Mouse (Mus musculus) heart, postnatal 0 days (tissue): ENCODE measurements around the gene Gm3164.
"Not testable (repeated sequence)": the region's sequence is repeated elsewhere in the genome, so short reads cannot be mapped to it uniquely, and the experiment has no call there.

Source experiments
- CTCF ChIP-seq: IDR thresholded peaks from 2 replicates; pipeline ENCODE4 v1.5.1; 2016; ENCODE audit warnings: antibody characterized with exemption, control low read depth, low read depth
- EP300 ChIP-seq: IDR thresholded peaks from 2 replicates; pipeline ENCODE4 v1.6.1; 2016; ENCODE audit warnings: antibody characterized with exemption, low read depth

DNA sequence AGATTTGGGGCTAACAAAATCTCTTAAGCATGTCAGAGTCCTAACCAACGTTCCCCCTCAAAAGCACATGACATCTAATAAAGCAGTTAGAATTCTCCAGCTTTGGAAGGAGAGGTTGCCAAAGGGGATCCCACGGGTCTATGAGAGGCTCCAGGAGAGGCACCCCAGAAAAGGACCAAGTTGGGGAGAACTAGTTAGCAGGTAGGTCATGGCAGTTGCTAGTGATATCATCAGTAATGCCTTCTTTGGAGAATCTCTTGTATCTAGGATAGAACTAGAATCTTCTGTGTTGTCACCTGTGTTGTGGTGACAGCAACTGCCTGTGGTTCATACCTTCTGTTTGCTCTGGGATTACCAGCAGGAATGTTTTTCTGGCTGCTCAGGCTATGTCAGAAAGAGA, 66.2 kb downstream of the Gm3164 start, which contains the start of gene Gm3182:
- TF ChIP-seq EP300, CTCF: not testable (repeated sequence)
